Mouse (Mus musculus): ENCODE measurements around the gene Tmem201.

GRCm38 (mm10) chr4:149696189-149696971 is 41.5 kb downstream of the Tmem201 start:
- TF ChIP-seq FLI1 (IDR thresholded peaks at IDR 0.05; ENCODE audit: low read length): no peak
- no peak for TF ChIP-seq GATA1 (IDR thresholded peaks at IDR 0.05; ENCODE audit: borderline replicate concordance, low read length)
